Mouse (Mus musculus): ENCODE measurements at regions not wholly inside any gene's neighbourhood (a gene's known extent, or its start where the extent isn't known, plus 50 kb on each side); places are given as distances from the start of the nearest gene placed in this dataset.
A peak's percentile ranks its signal among the peaks of the same experiment; 100 is the strongest.
"Not testable (repeated sequence)": the region's sequence is repeated elsewhere in the genome, so short reads cannot be mapped to it uniquely, and the experiment has no call there.

DNA sequence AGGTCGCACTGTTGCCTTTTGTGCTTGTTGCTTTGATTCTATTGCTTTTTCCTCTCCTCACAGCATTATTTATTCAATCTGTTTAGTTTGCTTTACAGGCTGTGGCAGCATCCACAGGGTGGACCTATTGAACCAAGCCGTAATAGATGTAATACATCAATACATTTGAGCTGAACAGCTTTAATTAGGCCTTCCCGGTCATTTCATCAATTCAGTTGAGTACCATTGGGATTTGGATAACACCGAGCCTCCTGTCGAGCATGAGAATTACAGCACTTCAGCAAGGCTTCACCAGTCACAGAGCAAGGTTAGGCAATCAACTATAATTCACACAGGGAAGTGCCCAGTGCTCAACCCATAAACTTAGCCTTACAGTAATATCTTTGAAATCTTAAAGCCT is 1701.8 kb downstream of the Olfm4 start:
- no peak for DNase-seq (ENCODE audit: low read depth, low spot score)

DNA sequence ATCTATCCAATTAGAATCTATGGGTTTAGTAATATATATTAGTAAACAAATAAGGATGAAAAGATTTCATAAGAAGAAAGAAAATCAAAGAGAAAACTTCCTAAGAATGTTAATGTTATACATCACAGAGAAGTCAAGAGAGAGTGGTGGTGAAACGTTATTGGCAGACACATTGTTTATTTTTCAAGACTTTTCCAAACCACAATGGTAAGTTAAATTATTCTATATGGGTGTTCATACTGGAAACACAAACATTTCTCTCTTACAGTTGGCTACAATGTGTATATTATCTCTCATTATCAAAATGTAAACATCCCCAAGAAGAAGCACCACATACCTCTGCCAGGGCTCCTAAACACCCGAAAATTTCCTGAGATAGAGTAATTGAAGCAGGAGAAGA is 1708.4 kb downstream of the Olfm4 start:
- DNase-seq (ENCODE audit: low read depth, low spot score) = not testable (repeated sequence)

DNA sequence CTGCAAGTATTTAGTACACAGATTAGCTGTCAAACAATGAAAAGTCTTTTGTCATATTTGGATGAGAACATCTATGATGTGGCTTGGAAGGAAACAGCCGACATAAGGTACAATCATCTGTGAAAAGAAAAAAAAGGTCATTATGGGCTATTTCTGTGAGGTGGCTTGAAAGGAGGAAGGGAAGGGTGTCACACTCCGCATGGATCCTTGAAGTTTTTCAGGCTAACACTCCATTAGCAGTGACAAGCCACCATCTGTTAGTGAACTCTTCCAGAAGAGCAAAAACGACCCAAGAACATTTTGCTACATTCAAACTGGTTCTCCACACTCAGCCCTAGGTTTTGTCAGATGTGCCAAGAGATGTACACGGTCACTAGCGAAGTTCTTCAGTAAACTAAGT is 1732.2 kb downstream of the Olfm4 start:
- peak; percentile 26 for DNase-seq (ENCODE audit: low read depth, low spot score)
